Mouse (Mus musculus): ENCODE data around the gene Isg20l2. TPM values are rescaled to one million over a fixed set of nuclear protein-coding genes. Genes with fewer than 3 reads are reported as not detected.

Isg20l2 gene
- total RNA-seq, 4 experiments from 2014 or later, result 17.9 to 20.0 (median 19.5) TPM

GRCm38 (mm10) chr3:87948378-87949265 is 18.5 kb downstream of the Isg20l2 start, which contains the start of gene Crabp2:
Gene Crabp2, plus strand, starts transcription at chr3:87948666.
- DNase-seq, result no peak

GRCm38 (mm10) chr3:87949266-87949954 is 19.3 kb downstream of the Isg20l2 start:
- no peak for DNase-seq

DNA sequence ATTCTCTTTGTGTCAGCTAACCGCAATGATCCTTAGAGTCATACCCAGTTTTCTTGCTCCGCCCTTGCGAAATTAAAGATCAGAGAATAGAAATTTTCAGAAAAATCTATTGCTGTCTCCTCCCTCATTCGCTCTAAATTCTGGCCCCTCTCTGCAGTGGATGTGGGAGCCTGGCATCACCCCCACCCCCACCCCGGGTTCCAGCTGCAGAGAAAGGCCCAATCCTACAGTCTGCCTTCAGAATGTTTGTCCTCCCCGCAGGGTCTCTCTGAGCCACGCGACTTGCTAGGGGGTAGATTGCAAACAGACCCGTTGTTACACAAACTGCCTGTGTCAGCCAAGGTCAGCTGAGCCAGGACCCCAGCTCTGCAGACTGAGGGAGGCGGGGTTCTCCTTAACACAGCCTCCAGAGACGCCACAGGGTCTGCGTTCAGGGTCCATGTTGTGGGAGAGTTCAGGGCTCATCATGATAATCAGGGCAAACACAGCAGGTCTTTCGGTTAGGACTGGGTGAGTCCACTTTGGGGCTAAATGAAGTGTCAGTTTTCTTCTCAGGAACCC is 19.9 kb downstream of the Isg20l2 start:
- DNase-seq, result no peak

DNA sequence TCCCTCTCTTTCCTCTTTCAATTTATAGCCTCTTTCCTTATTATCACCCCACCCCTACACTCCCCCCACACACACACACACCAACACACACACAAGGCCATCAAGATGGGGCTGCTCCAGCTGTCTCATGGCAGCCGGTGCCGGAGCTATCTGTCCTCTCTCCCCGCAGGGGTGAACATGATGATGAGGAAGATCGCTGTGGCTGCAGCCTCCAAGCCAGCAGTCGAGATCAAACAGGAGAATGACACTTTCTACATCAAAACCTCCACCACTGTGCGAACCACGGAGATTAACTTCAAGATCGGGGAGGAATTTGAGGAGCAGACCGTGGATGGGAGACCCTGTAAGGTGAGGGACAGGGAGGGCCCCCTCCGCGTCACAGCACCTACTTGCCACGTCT is 21.8 kb downstream of the Isg20l2 start:
- DNase-seq, result no peak

GRCm38 (mm10) chr3:87952440-87952839 is 22.3 kb downstream of the Isg20l2 start:
- DNase-seq, result no peak

DNA sequence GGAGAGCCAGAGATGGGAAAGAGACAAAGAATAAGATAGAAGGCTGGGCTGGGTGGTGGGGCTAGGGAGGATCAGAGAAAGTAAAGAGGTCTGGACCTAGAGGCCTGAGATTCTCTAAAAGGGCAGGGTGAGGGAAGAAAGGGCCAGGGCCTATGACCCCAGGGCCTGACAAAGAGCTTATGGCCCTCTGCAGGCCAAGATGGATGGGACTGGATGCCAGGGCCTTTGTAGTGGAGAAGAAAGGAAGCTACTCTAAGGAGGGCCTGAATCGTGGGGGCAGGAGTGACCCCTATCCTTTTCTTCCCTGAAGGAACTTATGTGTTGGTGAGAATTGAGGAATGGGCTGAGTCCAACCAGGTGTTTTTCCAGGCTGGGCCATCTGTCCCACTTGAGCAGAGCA is 27.9 kb downstream of the Isg20l2 start:
- no peak for DNase-seq

DNA sequence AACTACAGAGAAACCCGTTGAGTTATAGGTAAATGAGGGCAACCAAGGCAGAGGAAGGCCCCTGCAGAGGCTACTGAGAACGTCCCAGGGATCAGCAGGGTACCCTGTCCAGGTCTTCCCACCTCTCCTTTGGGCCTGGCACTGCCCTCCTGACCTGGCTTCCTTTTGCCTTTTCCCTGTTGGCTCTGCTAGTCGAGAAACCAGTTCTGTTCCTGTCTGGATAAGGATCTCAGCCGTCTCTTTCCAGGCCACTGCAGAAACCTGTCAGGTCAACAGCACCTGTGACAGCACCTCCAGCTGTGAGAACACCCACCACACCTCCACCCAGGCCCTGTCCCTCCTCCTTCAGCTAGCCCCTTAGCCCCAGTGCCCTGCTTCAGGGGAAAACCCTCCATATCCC is 28.4 kb downstream of the Isg20l2 start:
- no peak for DNase-seq

DNA sequence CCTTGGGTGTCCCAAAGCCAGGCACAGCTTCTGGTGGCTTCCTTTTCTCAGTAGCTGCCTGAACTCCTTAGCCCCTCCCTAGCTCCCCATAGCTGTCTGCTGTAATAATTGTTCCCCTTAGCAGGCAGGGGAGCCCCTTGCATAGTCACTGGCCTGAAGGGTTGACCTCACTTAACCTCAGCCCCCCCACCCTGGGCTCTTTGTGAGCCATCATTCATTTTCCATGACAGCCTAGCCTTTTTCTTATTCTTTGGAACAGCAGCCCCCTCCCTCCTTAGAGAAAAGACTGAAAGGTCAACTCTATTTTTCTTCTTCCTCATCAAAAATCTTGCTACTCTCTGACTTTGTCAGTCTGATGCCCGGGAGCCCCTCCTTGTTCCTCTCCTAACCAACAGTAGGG is 28.9 kb downstream of the Isg20l2 start:
- DNase-seq, result no peak

- no peak for DNase-seq
Measured at GRCm38 (mm10) chr3:87959371-87959770, 29.3 kb downstream of the Isg20l2 start.

DNA sequence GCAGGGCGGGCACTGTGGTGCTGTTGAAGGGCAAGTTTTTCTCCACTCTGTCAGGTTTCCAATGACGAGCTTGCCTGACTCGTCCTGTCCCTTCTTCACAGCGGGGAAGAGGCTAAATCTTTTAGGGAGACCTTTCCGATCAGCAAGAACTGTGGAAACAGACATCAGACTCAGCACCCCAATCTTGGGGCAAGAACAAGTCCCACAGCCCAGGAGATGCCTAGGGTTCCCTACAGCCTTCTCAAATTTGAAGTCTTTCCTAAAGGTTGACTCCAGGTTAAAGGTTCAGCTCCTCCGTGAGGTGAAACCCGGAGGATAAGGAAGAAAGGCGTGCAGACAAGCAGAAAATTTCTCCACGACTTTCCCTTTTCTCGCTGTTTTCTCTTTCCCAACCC is 30.1 kb downstream of the Isg20l2 start:
- no peak for DNase-seq

DNA sequence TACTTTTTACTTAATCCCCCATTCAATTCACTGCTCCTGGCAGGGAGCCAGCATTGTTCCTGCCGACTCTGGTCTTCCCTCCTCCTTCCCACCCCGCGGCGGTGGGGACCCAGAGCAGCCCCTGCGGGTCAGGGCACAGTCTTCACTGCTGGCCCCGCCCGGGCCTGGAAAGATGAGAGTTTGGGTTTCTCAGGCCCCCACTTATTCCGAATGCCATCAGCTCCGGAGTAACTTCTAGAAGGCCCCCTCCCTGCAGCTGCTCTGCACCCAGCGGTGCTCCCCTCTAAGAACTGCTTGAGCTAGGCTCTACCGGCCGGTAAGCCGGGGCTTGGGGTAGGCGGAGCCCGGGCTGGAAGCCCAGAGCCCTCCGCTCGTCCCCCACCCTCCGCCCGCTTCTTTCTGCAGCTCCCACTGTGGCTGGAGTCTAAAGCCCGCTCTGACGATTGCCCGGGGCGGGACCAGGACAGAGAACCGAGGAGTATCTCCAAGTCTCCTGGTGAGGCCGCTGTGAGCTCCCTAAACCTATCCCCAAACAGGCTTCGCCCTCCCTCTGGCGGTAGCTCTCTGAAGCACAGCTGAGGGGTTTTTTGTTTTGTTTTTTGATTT is 30.6 kb downstream of the Isg20l2 start:
- peak; percentile 74 for DNase-seq

GRCm38 (mm10) chr3:87970184-87970938 is 40.2 kb downstream of the Isg20l2 start:
- DNase-seq, result no peak

GRCm38 (mm10) chr3:87970939-87971488 is 40.9 kb downstream of the Isg20l2 start, which contains the start of gene Nes:
Gene Nes, plus strand, starts transcription at chr3:87971078.
- DNase-seq, result no peak

DNA sequence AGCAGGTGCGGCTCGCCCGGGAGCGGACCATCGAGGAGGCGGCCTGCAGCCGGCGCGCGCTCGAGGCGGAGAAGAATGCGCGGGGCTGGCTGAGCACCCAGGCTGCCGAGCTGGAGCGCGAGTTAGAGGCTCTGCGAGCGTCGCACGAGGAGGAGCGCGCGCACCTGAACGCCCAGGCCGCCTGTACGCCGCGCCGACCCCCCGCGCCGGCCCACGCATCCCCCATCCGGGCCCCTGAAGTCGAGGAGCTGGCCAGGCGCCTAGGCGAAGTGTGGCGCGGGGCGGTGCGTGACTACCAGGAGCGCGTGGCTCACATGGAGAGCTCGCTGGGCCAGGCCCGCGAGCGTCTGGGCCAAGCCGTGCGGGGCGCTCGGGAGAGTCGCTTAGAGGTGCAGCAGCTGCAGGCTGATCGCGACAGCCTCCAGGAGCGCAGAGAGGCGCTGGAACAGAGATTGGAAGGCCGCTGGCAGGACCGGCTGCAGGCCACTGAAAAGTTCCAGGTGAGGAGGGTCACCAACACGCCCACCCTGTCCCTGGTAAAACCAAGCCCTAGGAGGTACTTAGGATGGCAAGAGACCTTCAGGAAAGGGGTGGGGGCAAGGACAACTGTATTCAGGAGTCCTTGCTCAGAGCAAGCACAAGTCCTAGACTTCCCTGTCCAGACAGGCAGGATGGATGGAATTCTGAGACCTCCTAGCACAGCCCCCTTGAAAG is 41.5 kb downstream of the Isg20l2 start:
- no peak for DNase-seq

GRCm38 (mm10) chr3:87972203-87972664 is 42.1 kb downstream of the Isg20l2 start:
- DNase-seq, result no peak

- no peak for DNase-seq
Measured at GRCm38 (mm10) chr3:87972776-87973175, 42.7 kb downstream of the Isg20l2 start.

DNA sequence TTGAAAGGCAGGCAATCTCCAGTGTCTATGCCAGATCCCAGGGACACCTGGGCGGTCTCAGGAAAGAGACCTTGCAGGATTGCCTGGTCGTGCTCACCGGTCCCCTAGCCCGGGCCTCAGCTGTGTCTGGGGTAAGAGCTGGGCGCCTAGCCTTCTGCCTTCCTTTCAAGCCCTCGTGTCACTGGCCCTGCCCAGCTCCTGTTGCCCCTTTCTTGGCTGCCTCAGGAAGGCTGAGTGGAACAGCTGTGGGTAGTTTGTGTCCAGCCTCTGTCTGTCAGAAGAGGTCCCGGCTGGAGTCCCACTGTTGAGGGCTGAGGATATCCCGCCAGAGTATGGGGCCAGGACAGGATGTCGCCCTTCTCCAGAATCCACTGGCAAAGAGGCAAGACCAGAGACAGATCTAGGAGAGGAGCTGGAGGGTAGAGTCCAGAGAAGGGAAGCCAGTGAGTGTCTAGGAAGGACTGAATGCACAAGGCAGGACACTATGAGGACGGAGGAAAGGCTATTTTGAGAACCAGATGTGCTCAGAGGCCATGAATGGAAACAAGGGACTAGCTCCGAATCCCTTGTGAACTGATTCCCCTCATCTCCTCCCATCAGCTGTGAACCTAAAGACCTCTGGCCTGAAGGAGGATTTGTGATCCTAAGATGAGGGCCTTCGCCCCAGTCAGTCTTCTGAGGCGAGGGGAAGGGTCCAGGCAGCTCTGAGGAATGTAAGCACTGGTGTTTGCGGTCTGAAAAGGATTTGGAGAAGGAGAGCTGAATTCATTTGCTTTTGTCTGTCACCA is 43.7 kb downstream of the Isg20l2 start:
- DNase-seq, result no peak

GRCm38 (mm10) chr3:87974381-87974987 is 44.4 kb downstream of the Isg20l2 start:
- peak; percentile 47 for DNase-seq

- no peak for DNase-seq
Measured at GRCm38 (mm10) chr3:87979493-87979892, 49.4 kb downstream of the Isg20l2 start.

GRCm38 (mm10) chr3:87980085-87980484 is 50.0 kb downstream of the Isg20l2 start:
- no peak for DNase-seq
